21 mouse cellular contexts compared by ENCODE assay signal in the genomic region with DNA sequence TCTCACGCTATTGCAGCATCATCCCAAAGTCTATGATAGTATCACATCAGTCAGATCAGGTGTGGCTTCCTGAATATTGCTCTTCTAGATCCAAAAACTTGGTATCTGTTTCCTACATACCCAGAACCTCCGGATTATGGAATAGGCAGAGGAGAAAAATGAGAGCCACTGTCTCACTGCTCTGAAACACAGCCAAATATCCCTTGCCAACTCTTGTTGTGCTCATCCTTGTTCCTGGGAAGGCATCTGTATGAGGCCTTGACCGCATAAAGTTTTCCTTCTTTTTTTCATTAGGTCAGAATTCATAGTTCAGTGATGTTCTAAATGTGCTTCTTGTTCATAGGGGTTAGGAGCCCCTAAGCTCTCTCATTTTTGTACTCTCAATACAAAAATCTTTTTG. TPM values are rescaled to one million over a fixed set of nuclear protein-coding genes. Genes with fewer than 3 reads are reported as not detected.
"Had no signal": no experiment of that assay in that cellular context is flagged by ENCODE, and none has a peak within 500 bp of the region (broad histone marks: within the 10 kb centered on the region; RNA-seq: fewer than 3 reads in every experiment).

No protein-coding gene starts in this region.

- H3K27ac ChIP-seq: kidney, embryonic 15.5 days; limb, embryonic 10.5 days; limb, embryonic 13.5 days; liver, embryonic 12.5 days; liver, embryonic 15.5 days; lung, embryonic 15.5 days; midbrain, embryonic 10.5 days; midbrain, embryonic 13.5 days had no signal

- H3K4me3 ChIP-seq: kidney, embryonic 15.5 days; limb, embryonic 10.5 days; limb, embryonic 13.5 days; liver, embryonic 12.5 days; liver, embryonic 15.5 days; lung, embryonic 15.5 days; megakaryocyte, embryonic 14.5 days; midbrain, embryonic 10.5 days; midbrain, embryonic 13.5 days had no signal

- DNase-seq: kidney, adult 8-10 months; kidney, postnatal 10 days; kidney, postnatal 36 days; liver; lung, adult 18-20 months; lung, postnatal 10 days; lung, postnatal 36 days; thymus, adult 18-20 months; thymus, postnatal 36 days had no signal

RNA-seq across cellular contexts. Expression of a gene that starts 38.6 kb away (rescaled TPM):
- total RNA-seq: layer of hippocampus, postnatal 25 days; left cerebral cortex, adult 8-10 months; left cerebral cortex, postnatal 14 days had no signal
